Mouse (Mus musculus): ENCODE measurements around the gene Fam43a. TPM values are rescaled to one million over a fixed set of nuclear protein-coding genes. Genes with fewer than 3 reads are reported as not detected.

Gene Fam43a
- total RNA-seq, 1 experiment from 2014 or later, result 26.3 TPM

DNA sequence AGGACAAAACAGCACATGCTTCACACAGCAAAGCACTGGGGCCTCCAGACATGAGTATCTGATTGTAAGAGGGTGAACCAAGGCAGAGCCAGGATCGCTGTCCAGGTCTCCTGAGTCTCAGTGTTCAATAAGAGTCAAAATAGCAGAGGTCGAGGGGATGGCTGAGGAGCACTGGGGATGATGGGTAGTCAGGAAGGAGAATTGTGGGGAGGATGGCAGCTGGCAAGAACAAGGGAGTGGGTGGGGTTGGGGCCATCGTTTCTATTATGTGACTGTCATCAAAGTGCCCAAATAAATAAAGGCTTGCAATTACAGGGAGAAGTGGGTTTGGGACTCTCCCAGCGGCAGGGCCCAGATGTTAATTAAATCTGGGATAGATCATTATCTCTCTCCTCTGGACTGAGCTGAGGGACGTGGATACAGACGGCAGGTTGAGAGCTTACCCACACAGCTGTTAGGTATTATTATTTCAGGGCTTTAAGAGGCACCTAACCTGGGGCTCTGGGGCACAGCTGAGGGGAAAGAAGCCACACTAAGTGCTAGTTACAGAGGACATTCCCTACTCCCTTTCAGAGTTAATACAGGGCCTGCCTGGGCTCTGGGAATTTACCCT is 15.3 kb downstream of the Fam43a start:
- no peak for ATAC-seq (replicated peaks; ENCODE audit: insufficient number of reproducible peaks, low FRiP score, low TSS enrichment, poor library complexity, severe bottlenecking)

DNA sequence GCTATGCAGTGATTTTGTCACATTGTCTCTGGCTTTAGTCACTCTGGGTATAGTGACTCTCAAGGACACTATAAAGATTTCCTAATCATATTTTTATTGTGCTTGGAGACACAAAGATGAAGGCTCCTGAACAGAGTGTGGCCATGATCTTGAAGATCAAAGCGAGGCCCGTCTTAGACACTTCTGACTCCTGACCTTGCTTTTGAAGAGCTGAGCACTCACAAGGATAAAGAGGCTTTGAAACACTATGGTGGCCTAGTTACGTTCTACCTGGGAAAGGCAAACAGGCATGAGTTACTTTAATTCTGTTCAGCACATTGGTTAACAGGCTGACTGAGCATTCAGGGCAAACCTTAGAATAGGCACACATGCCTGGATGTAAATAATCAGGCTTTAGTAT is 16.8 kb downstream of the Fam43a start:
- ATAC-seq (replicated peaks; ENCODE audit: insufficient number of reproducible peaks, low FRiP score, low TSS enrichment, poor library complexity, severe bottlenecking), result no peak

- no peak for ATAC-seq (replicated peaks; ENCODE audit: insufficient number of reproducible peaks, low FRiP score, low TSS enrichment, poor library complexity, severe bottlenecking)
Measured at GRCm38 (mm10) chr16:30623645-30624044, 24.1 kb downstream of the Fam43a start.

GRCm38 (mm10) chr16:30624640-30625039 is 25.1 kb downstream of the Fam43a start:
- no peak for ATAC-seq (replicated peaks; ENCODE audit: insufficient number of reproducible peaks, low FRiP score, low TSS enrichment, poor library complexity, severe bottlenecking)

- no peak for ATAC-seq (replicated peaks; ENCODE audit: insufficient number of reproducible peaks, low FRiP score, low TSS enrichment, poor library complexity, severe bottlenecking)
Measured at GRCm38 (mm10) chr16:30627586-30628337, 28.2 kb downstream of the Fam43a start.

- no peak for ATAC-seq (replicated peaks; ENCODE audit: insufficient number of reproducible peaks, low FRiP score, low TSS enrichment, poor library complexity, severe bottlenecking)
Measured at GRCm38 (mm10) chr16:30628401-30628800, 28.9 kb downstream of the Fam43a start.

DNA sequence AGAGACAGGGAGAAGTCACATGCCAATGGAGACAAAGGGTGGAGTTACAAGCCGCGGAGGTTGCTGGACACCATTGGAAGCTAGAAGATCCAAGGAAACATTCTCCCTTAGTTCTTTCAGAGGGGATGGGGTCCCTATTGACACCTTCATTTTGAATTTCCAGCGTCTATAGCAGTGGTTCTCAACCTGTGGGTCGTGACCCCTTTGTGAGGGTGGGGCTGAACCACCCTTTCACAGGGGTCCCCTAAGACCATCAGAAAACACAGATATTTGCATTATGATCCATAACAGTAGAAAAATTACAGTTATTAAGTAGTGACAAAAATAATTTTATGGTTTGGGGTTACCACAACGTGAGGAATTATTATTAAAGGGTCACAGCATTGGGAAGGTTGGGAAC is 30.0 kb downstream of the Fam43a start:
- ATAC-seq (replicated peaks; ENCODE audit: insufficient number of reproducible peaks, low FRiP score, low TSS enrichment, poor library complexity, severe bottlenecking), result no peak

DNA sequence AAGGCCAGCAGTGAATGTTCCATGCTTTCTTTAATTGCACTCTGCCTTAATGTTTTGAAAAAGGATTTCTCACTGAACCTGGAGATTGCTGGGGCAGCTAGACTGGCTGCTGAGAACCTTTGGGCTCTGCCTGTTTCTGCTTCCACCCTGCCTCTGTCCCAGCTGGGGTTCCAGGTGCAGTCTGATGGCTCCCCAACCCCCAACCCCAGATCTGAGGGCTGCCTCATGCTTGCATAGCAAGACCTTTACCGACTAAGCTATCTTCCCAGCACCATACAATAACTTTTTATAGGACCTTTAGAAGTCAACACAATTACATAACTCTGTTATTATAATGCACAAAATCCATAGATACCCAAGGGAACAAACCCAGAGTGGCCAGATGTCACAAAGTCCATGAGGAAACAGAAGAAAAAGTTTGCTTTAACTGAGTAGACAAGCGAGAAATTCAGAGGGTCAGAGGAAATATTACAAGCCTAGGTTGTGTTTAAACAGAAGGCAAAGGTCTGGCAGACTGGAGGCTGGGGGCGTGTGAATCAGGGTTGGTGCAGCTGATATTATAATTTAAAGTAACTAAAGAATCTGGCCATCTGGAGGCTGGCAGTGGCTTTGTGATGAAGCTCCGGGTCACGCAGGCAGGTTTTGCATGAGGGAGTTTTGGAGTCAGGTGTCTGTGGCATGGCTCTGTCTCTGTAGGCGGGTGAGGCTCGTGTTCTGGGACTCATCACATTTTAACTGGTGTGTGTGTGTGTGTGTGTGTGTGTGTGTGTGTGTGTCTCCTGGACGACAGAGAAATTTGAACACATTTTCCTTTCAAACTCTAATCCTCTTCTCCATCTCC is 34.6 kb downstream of the Fam43a start:
- ATAC-seq (replicated peaks; ENCODE audit: insufficient number of reproducible peaks, low FRiP score, low TSS enrichment, poor library complexity, severe bottlenecking), result no peak

DNA sequence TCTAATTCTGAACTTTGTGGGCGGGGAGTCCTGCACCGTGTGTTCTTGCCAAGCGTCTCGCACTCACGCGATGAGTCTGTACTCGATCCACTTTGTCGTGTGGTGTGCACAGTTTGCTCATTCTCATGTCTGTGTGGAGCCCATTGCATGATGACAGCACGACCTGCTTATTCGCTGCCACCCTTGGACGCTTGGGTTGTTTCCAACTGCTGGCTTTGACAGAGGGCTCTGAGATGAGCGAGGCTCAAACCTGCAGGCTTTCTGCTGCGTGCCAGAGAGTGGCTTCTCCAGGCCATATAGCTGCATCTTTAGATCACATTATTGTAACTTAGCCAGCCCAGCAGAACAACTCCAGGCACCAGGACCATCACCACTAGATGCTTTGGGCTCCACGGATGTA is 39.1 kb downstream of the Fam43a start:
- no peak for ATAC-seq (replicated peaks; ENCODE audit: insufficient number of reproducible peaks, low FRiP score, low TSS enrichment, poor library complexity, severe bottlenecking)

DNA sequence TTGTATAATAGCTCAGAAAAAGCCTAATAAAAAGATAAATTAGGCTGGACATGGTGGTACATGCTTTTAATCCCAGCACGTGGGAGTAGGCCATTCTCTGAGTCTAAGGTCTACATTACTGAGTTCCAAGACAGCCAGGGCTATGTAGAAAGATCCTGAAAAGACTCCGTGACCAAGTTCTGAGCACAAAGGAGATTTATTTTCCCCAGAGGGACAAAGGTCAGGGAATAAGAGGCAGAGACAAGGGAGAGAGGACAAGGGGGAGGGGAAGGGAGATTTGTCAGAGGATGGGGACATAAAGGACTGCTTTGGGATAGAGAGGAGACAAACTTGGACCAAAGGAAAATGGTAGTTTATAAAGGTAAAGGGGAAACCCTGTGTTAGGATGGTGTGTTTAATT is 41.1 kb downstream of the Fam43a start:
- no peak for ATAC-seq (replicated peaks; ENCODE audit: insufficient number of reproducible peaks, low FRiP score, low TSS enrichment, poor library complexity, severe bottlenecking)

GRCm38 (mm10) chr16:30641408-30641807 is 41.9 kb downstream of the Fam43a start:
- no peak for ATAC-seq (replicated peaks; ENCODE audit: insufficient number of reproducible peaks, low FRiP score, low TSS enrichment, poor library complexity, severe bottlenecking)

DNA sequence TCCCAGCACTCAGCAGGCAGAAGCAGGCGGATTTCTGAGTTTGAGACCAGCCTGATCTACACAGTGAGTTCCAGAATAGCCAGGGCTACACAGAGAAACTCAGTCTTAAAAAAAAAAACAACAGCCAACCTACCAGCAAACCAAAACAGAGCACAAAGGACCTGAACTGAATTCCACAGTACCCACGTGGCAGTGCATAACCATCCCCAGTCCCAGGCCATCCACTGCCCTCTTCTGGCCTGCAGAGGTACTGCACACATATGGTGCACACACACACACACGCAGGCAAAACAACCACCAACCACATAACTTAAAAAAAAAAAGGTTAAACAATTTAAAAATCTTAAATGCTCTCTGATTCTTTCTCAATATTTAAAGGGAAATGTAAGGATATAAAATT is 42.7 kb downstream of the Fam43a start:
- ATAC-seq (replicated peaks; ENCODE audit: insufficient number of reproducible peaks, low FRiP score, low TSS enrichment, poor library complexity, severe bottlenecking), result no peak

- ATAC-seq (replicated peaks; ENCODE audit: insufficient number of reproducible peaks, low FRiP score, low TSS enrichment, poor library complexity, severe bottlenecking), result no peak
Measured at GRCm38 (mm10) chr16:30644981-30645380, 45.5 kb downstream of the Fam43a start.

DNA sequence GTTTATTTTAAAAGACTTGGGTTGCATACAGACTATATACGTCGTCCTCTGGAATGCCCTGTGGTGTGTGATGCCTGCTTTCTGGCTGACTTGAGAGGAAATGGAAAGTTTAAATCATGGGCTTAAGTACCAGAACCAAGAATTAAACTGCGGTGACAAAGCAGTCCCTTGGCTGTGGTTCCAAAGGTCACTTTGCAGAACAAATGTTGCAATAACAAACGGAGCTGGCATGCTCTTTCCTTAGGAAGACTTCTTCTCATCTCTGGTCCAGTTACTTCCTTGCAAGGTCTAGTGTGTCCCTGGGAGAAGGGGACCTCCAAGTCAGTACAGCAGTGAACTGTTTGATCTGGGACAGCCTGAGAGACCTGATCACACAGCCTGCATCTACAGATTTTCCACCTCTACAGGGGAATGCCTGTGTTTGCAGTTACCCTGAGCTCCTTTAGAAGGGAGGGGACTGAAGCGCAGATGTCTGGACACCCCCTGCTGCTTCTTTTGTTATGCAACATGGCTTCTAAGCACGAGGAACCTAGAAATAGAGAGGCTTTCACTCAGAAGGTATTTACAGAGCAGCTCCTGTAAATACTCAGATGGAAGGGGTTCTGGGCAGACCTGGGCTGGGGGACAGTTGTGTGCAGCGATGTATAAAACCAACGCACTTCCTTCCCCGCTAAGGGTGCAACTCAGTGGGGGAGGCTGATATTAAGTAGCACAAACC is 46.5 kb downstream of the Fam43a start:
- no peak for ATAC-seq (replicated peaks; ENCODE audit: insufficient number of reproducible peaks, low FRiP score, low TSS enrichment, poor library complexity, severe bottlenecking)

DNA sequence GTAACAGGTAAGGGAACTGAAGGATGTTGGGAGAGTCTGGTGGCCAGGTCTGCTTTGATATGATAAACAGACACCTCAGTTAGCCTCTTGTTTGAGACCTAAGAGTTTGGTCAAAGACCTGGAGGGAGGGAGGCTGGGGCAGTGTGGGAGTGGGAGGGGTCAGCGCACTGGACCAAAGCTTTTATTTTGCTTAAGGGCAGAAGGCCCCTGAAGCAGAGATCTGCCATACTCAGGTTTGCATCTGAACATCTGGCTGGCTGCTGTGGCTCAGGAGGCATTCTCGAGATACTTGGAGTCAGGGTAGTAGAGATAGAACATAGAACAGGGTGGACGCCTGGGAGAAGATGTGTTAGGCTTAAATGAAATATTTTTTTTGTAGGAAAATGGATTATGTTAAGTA is 47.3 kb downstream of the Fam43a start:
- ATAC-seq (replicated peaks; ENCODE audit: insufficient number of reproducible peaks, low FRiP score, low TSS enrichment, poor library complexity, severe bottlenecking), result no peak

DNA sequence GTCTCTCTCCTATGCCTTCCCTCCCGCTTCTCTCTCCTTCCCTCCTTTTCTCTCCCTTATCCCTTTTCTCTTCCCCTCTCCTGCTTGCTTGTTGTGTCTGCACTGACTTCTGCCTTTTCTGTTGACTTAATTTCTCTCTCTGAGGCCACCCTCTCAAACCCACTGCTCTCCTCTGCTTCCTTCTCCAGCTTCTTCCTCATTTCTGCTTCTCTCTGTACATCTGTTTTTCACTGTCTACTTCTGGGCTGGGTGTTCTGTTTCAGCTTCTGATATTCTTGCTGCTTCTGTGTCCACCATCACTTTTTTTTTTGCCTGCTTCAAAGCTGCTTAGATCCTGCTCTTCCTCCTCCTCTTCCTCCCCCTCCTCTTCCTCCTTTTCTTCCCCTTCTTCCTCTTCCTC is 51.8 kb downstream of the Fam43a start:
- ATAC-seq (replicated peaks; ENCODE audit: insufficient number of reproducible peaks, low FRiP score, low TSS enrichment, poor library complexity, severe bottlenecking), result no peak
